Mouse (Mus musculus) neural tube, embryonic 14.5 days (tissue): ENCODE results near the gene Bbs9. TPM values are rescaled to one million over a fixed set of nuclear protein-coding genes. Genes with fewer than 3 reads are reported as not detected.
A peak's percentile ranks its signal among the peaks of the same experiment; 100 is the strongest.

Experiments
- ATAC-seq: fragments of 200-750 bp; cut with Nextera tagmentation; 2 replicates; pipeline ENCODE4 v1.8.0; 2017; ENCODE audit warnings: low read depth, mild to moderate bottlenecking, moderate TSS enrichment, moderate library complexity
- H3K27ac ChIP-seq: fragments of 300-500 bp; sonication (generic); 2 replicates; pipeline ENCODE4 v1.5.1; 2014; ENCODE audit warnings: low read depth, mild to moderate bottlenecking, control low read depth, low read length, moderate library complexity, mixed read lengths
- H3K27me3 ChIP-seq: fragments of 300-500 bp; sonication (generic); 2 replicates; pipeline ENCODE4 v1.6.1; 2014; ENCODE audit warnings: low read length; ENCODE audit not compliant: control insufficient read depth, insufficient read depth
- H3K36me3 ChIP-seq: fragments of 300-500 bp; sonication (generic); 2 replicates; pipeline ENCODE4 v1.6.1; 2014; ENCODE audit warnings: low read length, mixed read lengths; ENCODE audit not compliant: control insufficient read depth, insufficient read depth
- H3K4me1 ChIP-seq: fragments of 300-500 bp; sonication (generic); 2 replicates; pipeline ENCODE4 v1.6.1; 2014; ENCODE audit warnings: low read length; ENCODE audit not compliant: control insufficient read depth, insufficient read depth
- H3K4me2 ChIP-seq: fragments of 300-500 bp; sonication (generic); 2 replicates; pipeline ENCODE4 v1.6.1; 2014; ENCODE audit warnings: mild to moderate bottlenecking, low read depth, low read length, control low read depth
- H3K4me3 ChIP-seq: fragments of 300-500 bp; sonication (generic); 2 replicates; pipeline ENCODE4 v1.5.1; 2014; ENCODE audit warnings: low read depth, low read length, control low read depth, mixed read lengths
- H3K9ac ChIP-seq: fragments of 300-500 bp; sonication (generic); replicated peaks from 2 replicates; pipeline ENCODE4 v1.6.1; 2014; ENCODE audit warnings: low read depth, mild to moderate bottlenecking, control low read depth, low read length, mixed read lengths
- H3K9me3 ChIP-seq: fragments of 300-500 bp; sonication (generic); 2 replicates; pipeline ENCODE4 v1.6.1; 2016; ENCODE audit warnings: low read length; ENCODE audit not compliant: control insufficient read depth
- WGBS: fragments of 180-500 bp; shearing (Covaris S2); extraction: QIAGEN DNeasy Blood & Tissue Kit; methylation state at CpG from one replicate; pipeline ENCODE4 v1.1.7; 2014; 5-methylcytosine and 5-hydroxymethylcytosine counted together
- polyA plus RNA-seq: library from polyadenylated mRNA; unstranded; fragments of >200 nt; fragmentation: Nextera tagmentation; extraction: Ambion mirVana; gene quantifications from 2 replicates; pipeline ENCODE4 v1.2.1, GENCODE M21; 2014

The Bbs9 gene
- polyA plus RNA-seq, 1 experiment from 2014 or later = 19.1 TPM

DNA sequence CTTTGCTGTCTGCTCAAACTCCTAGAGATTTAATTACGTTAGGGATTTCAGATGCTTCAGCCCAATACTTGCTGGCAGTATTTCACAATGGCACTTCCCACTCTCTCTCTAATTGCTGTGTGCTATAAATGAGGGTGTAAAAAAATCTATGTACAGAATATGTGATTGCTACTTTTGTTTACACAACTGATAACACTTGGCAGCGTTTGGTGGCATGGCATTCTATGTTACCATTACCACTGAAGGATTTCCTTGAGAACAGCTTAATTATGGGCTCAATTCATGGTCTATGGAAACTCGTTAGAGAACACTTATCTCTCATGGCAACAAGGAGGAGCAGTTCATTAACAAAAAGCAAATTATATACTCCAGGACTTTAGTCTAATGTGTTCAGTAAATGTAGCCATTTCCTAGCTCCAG, 351.1 kb downstream of the Bbs9 start:
- WGBS = 27% methylated on average over 3 of the region's 3 CpGs

GRCm38 (mm10) chr9:22827176-22827770, 351.8 kb downstream of the Bbs9 start:
- H3K4me3 ChIP-seq = no peak overlapping the region
- no peak overlapping the region for H3K9ac ChIP-seq
- no peaks in the 10 kb centered on the region for H3K9me3 ChIP-seq
- no peak for ATAC-seq
- no peak overlapping the region for H3K27ac ChIP-seq
- no peaks in the 10 kb centered on the region for H3K27me3 ChIP-seq
- 17% methylated on average over 2 of the region's 2 CpGs for WGBS
- no peaks in the 10 kb centered on the region for H3K36me3 ChIP-seq
- H3K4me1 ChIP-seq = peaks cover 20% of the 10 kb centered on the region
- H3K4me2 ChIP-seq = no peak overlapping the region

More for the DNA sequence above, 351.1 kb downstream of the Bbs9 start:
- Histone ChIP-seq H3K36me3 (no peaks in the 10 kb centered on the region), H3K4me3 (no peak overlapping the region), H3K9me3 (no peaks in the 10 kb centered on the region), H3K27ac (no peak overlapping the region), H3K9ac (no peak overlapping the region), H3K27me3 (no peaks in the 10 kb centered on the region), H3K4me1 (peaks cover 18% of the 10 kb centered on the region), H3K4me2 (no peak overlapping the region)
- no peak for ATAC-seq

GRCm38 (mm10) chr9:22829212-22829960, 353.9 kb downstream of the Bbs9 start:
- Histone ChIP-seq H3K36me3 (no peaks in the 10 kb centered on the region), H3K9ac (no peak overlapping the region), H3K9me3 (no peaks in the 10 kb centered on the region), H3K4me2 (no peak overlapping the region; the same call in 1 of the 2 replicates), H3K27me3 (no peaks in the 10 kb centered on the region), H3K4me1 (peaks cover 20% of the 10 kb centered on the region), H3K27ac (peak overlapping the region; percentile 80), H3K4me3 (no peak overlapping the region)
- peak; percentile 75 for ATAC-seq
- WGBS = 29% methylated on average over 21 of the region's 21 CpGs

- H3K36me3 ChIP-seq = no peaks in the 10 kb centered on the region
- H3K4me2 ChIP-seq = no peak overlapping the region
- no peak for ATAC-seq
- H3K9ac ChIP-seq = no peak overlapping the region
- 93% methylated on average over 1 of the region's 1 CpGs for WGBS
- no peak overlapping the region for H3K27ac ChIP-seq
- H3K27me3 ChIP-seq = no peaks in the 10 kb centered on the region
- H3K4me1 ChIP-seq = peaks cover 8% of the 10 kb centered on the region; the same call in 1 of the 2 replicates
- no peaks in the 10 kb centered on the region for H3K9me3 ChIP-seq
- H3K4me3 ChIP-seq = no peak overlapping the region
Observed at GRCm38 (mm10) chr9:22834994-22835512, 359.5 kb downstream of the Bbs9 start.

- H3K4me3 ChIP-seq = no peak overlapping the region
- H3K36me3 ChIP-seq = no peaks in the 10 kb centered on the region
- H3K4me1 ChIP-seq = peaks cover under 1% of the 10 kb centered on the region; the same call in 1 of the 2 replicates
- no peaks in the 10 kb centered on the region for H3K27me3 ChIP-seq
- ATAC-seq = 0 out of 2 replicates have a peak, but pooled peaks have one; percentile 44
- 36% methylated on average over 6 of the region's 6 CpGs for WGBS
- no peaks in the 10 kb centered on the region for H3K9me3 ChIP-seq
- no peak overlapping the region for H3K9ac ChIP-seq
- H3K27ac ChIP-seq = no peak overlapping the region
- no peak overlapping the region for H3K4me2 ChIP-seq
Observed at GRCm38 (mm10) chr9:22837000-22837399, 361.5 kb downstream of the Bbs9 start.

- WGBS = 24% methylated on average over 4 of the region's 4 CpGs
- H3K4me2 ChIP-seq = no peak overlapping the region
- no peaks in the 10 kb centered on the region for H3K27me3 ChIP-seq
- H3K9me3 ChIP-seq = no peaks in the 10 kb centered on the region
- H3K9ac ChIP-seq = no peak overlapping the region
- H3K27ac ChIP-seq = no peak overlapping the region
- no peaks in the 10 kb centered on the region for H3K36me3 ChIP-seq
- H3K4me1 ChIP-seq = no peaks in the 10 kb centered on the region
- no peak overlapping the region for H3K4me3 ChIP-seq
- no peak for ATAC-seq
Observed at GRCm38 (mm10) chr9:22837702-22838210, 362.2 kb downstream of the Bbs9 start.

GRCm38 (mm10) chr9:22846048-22846447, 370.5 kb downstream of the Bbs9 start:
- no peak for ATAC-seq
- no peak overlapping the region for H3K9ac ChIP-seq
- H3K9me3 ChIP-seq = no peaks in the 10 kb centered on the region
- H3K36me3 ChIP-seq = no peaks in the 10 kb centered on the region
- no peak overlapping the region for H3K4me3 ChIP-seq
- 96% methylated on average over 2 of the region's 2 CpGs for WGBS
- H3K4me2 ChIP-seq = no peak overlapping the region
- H3K27me3 ChIP-seq = no peaks in the 10 kb centered on the region
- H3K27ac ChIP-seq = no peak overlapping the region
- no peaks in the 10 kb centered on the region for H3K4me1 ChIP-seq

GRCm38 (mm10) chr9:22846783-22847182, 371.3 kb downstream of the Bbs9 start:
- WGBS = 84% methylated on average over 1 of the region's 1 CpGs
- Histone ChIP-seq H3K4me2 (no peak overlapping the region), H3K27me3 (no peaks in the 10 kb centered on the region), H3K4me3 (no peak overlapping the region), H3K9me3 (no peaks in the 10 kb centered on the region), H3K4me1 (no peaks in the 10 kb centered on the region), H3K27ac (no peak overlapping the region), H3K9ac (no peak overlapping the region), H3K36me3 (no peaks in the 10 kb centered on the region)
- ATAC-seq = no peak

DNA sequence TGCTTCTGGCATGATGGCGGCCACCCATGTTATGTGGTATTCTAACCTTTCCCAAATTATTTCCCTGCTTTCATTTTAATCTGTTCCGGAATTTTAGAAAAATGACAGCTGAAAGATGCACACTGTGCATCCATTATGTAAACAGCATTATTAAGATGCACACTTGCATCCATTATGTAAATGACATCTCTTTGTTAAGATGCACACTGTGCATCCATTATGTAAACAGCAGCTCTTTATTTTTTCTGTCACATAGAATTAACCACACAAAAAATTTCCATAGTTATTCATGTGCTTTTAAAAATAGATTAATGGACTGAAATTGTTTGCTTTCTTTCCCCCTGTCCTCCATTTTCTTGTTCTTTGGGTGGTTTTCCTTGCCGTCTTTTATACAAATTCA, 373.3 kb downstream of the Bbs9 start:
- Histone ChIP-seq H3K27ac (no peak overlapping the region), H3K9ac (no peak overlapping the region), H3K9me3 (no peaks in the 10 kb centered on the region), H3K4me2 (no peak overlapping the region), H3K4me1 (no peaks in the 10 kb centered on the region), H3K4me3 (no peak overlapping the region), H3K27me3 (no peaks in the 10 kb centered on the region), H3K36me3 (no peaks in the 10 kb centered on the region)
- no peak for ATAC-seq
- WGBS = 81% methylated on average over 3 of the region's 3 CpGs
